Mouse (Mus musculus) heart, postnatal 0 days (tissue): ENCODE data around the gene Pdx1. TPM values are rescaled to one million over a fixed set of nuclear protein-coding genes. Genes with fewer than 3 reads are reported as not detected.
A peak's percentile ranks its signal among the peaks of the same experiment; 100 is the strongest.

Experiments used
- ATAC-seq: fragments of 200-750 bp; cut with Nextera tagmentation; 2 replicates; pipeline ENCODE4 v1.8.0; 2017; ENCODE audit warnings: low read depth, moderate number of reproducible peaks, moderate library complexity; ENCODE audit not compliant: insufficient read depth
- DNase-seq: peaks from one replicate; pipeline ENCODE4 v3.0.0-alpha.2; 2016; ENCODE audit warnings: low spot score
- H3K27ac ChIP-seq: fragments of 300-500 bp; sonication (generic); 2 replicates; pipeline ENCODE4 v1.5.1; 2014; ENCODE audit warnings: low read depth, mild to moderate bottlenecking
- H3K27me3 ChIP-seq: fragments of 300-500 bp; sonication (generic); 2 replicates; pipeline ENCODE4 v1.6.1; 2014; ENCODE audit warnings: low read length, mixed read lengths; ENCODE audit not compliant: control insufficient read depth, insufficient read depth
- H3K36me3 ChIP-seq: fragments of 300-500 bp; sonication (generic); replicated peaks from 2 replicates; pipeline ENCODE4 v1.6.1; 2014; ENCODE audit warnings: low read length, mixed read lengths; ENCODE audit not compliant: control insufficient read depth, insufficient read depth
- H3K4me1 ChIP-seq: fragments of 300-500 bp; sonication (generic); 2 replicates; pipeline ENCODE4 v1.6.1; 2014; ENCODE audit warnings: antibody characterized with exemption; ENCODE audit not compliant: control insufficient read depth, insufficient read depth
- H3K4me2 ChIP-seq: fragments of 300-500 bp; sonication (generic); 2 replicates; pipeline ENCODE4 v1.6.1; 2014; ENCODE audit warnings: low read depth, mild to moderate bottlenecking, low read length, moderate library complexity
- H3K4me3 ChIP-seq: fragments of 300-500 bp; sonication (generic); 2 replicates; pipeline ENCODE4 v1.5.1; 2014; ENCODE audit warnings: low read depth, low read length
- H3K9ac ChIP-seq: fragments of 300-500 bp; sonication (generic); replicated peaks from 2 replicates; pipeline ENCODE4 v1.6.1; 2014; ENCODE audit warnings: low read depth, low read length, mixed read lengths
- H3K9me3 ChIP-seq: fragments of 300-500 bp; sonication (generic); replicated peaks from 2 replicates; pipeline ENCODE4 v1.6.1; 2016; ENCODE audit warnings: low read length; ENCODE audit not compliant: control insufficient read depth
- CTCF ChIP-seq: IDR thresholded peaks from 2 replicates; pipeline ENCODE4 v1.5.1; 2016; ENCODE audit warnings: antibody characterized with exemption, control low read depth, low read depth
- EP300 ChIP-seq: IDR thresholded peaks from 2 replicates; pipeline ENCODE4 v1.6.1; 2016; ENCODE audit warnings: antibody characterized with exemption, low read depth
- WGBS: fragments of 180-500 bp; shearing (Covaris S2); extraction: QIAGEN DNeasy Blood & Tissue Kit; methylation state at CpG from one replicate; pipeline ENCODE4 v1.1.7; 2014; 5-methylcytosine and 5-hydroxymethylcytosine counted together
- polyA plus RNA-seq: library from polyadenylated mRNA; unstranded; fragments of >200 nt; fragmentation: Nextera tagmentation; extraction: Ambion mirVana; gene quantifications from 2 replicates; pipeline ENCODE4 v1.2.1, GENCODE M21; 2015
- total RNA-seq: library from RNA; depleted of rRNA; stranded (reverse); fragments of >200 nt; gene quantifications from 2 replicates; pipeline ENCODE4 v1.2.3, GENCODE M21; 2014; ENCODE audit warnings: low replicate concordance; rRNA removed

The Pdx1 gene
- total RNA-seq (not detected in 2 replicates), polyA plus RNA-seq (not detected in 2 replicates)

- H3K27me3 ChIP-seq, result peaks cover 98% of the 10 kb centered on the region
- DNase-seq, result no peak
- H3K9me3 ChIP-seq, result no peaks in the 10 kb centered on the region
- H3K4me2 ChIP-seq, result no peak within 1 kb of the TSS
- H3K36me3 ChIP-seq, result no peaks in the 10 kb centered on the region
- TF ChIP-seq EP300 (no peak), CTCF (no peak)
- H3K4me1 ChIP-seq, result no peaks in the 10 kb centered on the region
- 1% methylated on average over 44 of the region's 44 CpGs for WGBS
- no peak within 1 kb of the TSS for H3K9ac ChIP-seq
- ATAC-seq, result no peak
- no peak within 1 kb of the TSS for H3K27ac ChIP-seq
- H3K4me3 ChIP-seq, result peak within 1 kb of the TSS; percentile 8; the same call in 1 of the 2 replicates
Observed at GRCm38 (mm10) chr5:147269926-147270672, at the start of gene Pdx1. Gene Pdx1 (plus strand): TSS chr5:147269959.

GRCm38 (mm10) chr5:147227354-147228112 lies 42.2 kb upstream of the Pdx1 start:
- no peaks in the 10 kb centered on the region for H3K4me1 ChIP-seq
- DNase-seq, result peak; percentile 61
- peaks cover 53% of the 10 kb centered on the region for H3K27me3 ChIP-seq
- no peak overlapping the region for H3K4me2 ChIP-seq
- no peaks in the 10 kb centered on the region for H3K36me3 ChIP-seq
- TF ChIP-seq CTCF (peak; percentile 92), EP300 (no peak)
- H3K9me3 ChIP-seq, result no peaks in the 10 kb centered on the region
- H3K27ac ChIP-seq, result no peak overlapping the region
- 15% methylated on average over 25 of the region's 25 CpGs for WGBS
- H3K9ac ChIP-seq, result no peak overlapping the region
- no peak overlapping the region for H3K4me3 ChIP-seq
- peak; percentile 53 for ATAC-seq

- H3K9ac ChIP-seq, result no peak overlapping the region
- H3K4me2 ChIP-seq, result no peak overlapping the region
- TF ChIP-seq EP300 (no peak), CTCF (no peak)
- H3K9me3 ChIP-seq, result no peaks in the 10 kb centered on the region
- no peak overlapping the region for H3K27ac ChIP-seq
- ATAC-seq (no peak), DNase-seq (no peak)
- no peaks in the 10 kb centered on the region; the same call in 1 of the 2 replicates for H3K27me3 ChIP-seq
- H3K36me3 ChIP-seq, result no peaks in the 10 kb centered on the region
- no peak overlapping the region for H3K4me3 ChIP-seq
- H3K4me1 ChIP-seq, result no peaks in the 10 kb centered on the region
- WGBS, result 62% methylated on average over 21 of the region's 21 CpGs
Observed at GRCm38 (mm10) chr5:147235406-147236309, 34.1 kb upstream of the Pdx1 start.

GRCm38 (mm10) chr5:147243908-147244307 lies 25.9 kb upstream of the Pdx1 start:
- no peaks in the 10 kb centered on the region for H3K36me3 ChIP-seq
- peaks cover 9% of the 10 kb centered on the region; the same call in 1 of the 2 replicates for H3K27me3 ChIP-seq
- no peak overlapping the region for H3K4me2 ChIP-seq
- ATAC-seq, result no peak
- no peak for TF ChIP-seq CTCF
- no peak for TF ChIP-seq EP300
- H3K9me3 ChIP-seq, result no peaks in the 10 kb centered on the region
- 77% methylated on average over 7 of the region's 7 CpGs for WGBS
- DNase-seq, result no peak
- no peak overlapping the region for H3K27ac ChIP-seq
- no peak overlapping the region for H3K4me3 ChIP-seq
- H3K4me1 ChIP-seq, result no peaks in the 10 kb centered on the region
- no peak overlapping the region for H3K9ac ChIP-seq

GRCm38 (mm10) chr5:147260189-147260588 lies 9.6 kb upstream of the Pdx1 start:
- no peak for DNase-seq
- 82% methylated on average over 1 of the region's 1 CpGs for WGBS
- H3K4me3 ChIP-seq, result no peak overlapping the region

More at GRCm38 (mm10) chr5:147260189-147260588, 9.6 kb upstream of the Pdx1 start:
- Histone ChIP-seq H3K9ac (no peak overlapping the region), H3K4me1 (no peaks in the 10 kb centered on the region), H3K4me2 (no peak overlapping the region), H3K9me3 (no peaks in the 10 kb centered on the region), H3K27ac (no peak overlapping the region), H3K36me3 (no peaks in the 10 kb centered on the region), H3K27me3 (peaks cover 14% of the 10 kb centered on the region; the same call in 1 of the 2 replicates)
- no peak for TF ChIP-seq EP300
- no peak for TF ChIP-seq CTCF
- no peak for ATAC-seq
